Mouse (Mus musculus): ENCODE measurements around the gene Nell1. TPM values are rescaled to one million over a fixed set of nuclear protein-coding genes. Genes with fewer than 3 reads are reported as not detected.

The Nell1 gene
- polyA plus RNA-seq, 1 experiment from 2014 or later, result 30.2 TPM

DNA sequence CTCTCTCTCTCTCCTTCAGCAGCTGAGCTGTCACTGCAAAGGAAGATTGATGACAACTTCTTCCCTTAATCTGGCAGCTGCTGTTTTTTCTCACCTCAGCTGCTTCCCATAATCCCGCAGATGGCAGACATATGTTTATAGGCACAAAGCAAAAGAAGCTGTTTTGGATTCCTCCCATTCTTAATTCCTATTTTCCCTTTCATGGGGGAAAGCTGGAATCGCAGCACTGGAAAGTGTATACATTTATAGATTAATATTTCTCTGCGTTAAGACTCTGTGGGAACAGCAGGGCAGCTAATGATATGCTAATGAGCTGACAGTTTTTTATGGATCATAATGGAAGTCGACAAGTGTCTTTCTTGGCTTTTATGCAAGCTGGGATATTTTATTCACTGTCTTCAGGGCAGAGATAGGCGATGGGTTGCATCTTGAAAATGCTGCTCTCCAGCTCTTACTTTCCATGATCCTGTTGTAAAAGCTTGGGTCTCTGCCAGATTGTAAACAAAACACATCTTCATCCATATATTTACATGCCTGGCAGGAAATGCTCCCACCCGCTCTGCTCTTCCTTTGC, 236.1 kb downstream of the Nell1 start:
- H3K27me3 ChIP-seq (replicated peaks), result no peaks in the 10 kb centered on the region
- H3K9ac ChIP-seq, result no peak overlapping the region
- no peaks in the 10 kb centered on the region for H3K9me3 ChIP-seq
- no peaks in the 10 kb centered on the region for H3K36me3 ChIP-seq (replicated peaks)
- WGBS, result 24% methylated on average over 6 of the region's 6 CpGs
- ATAC-seq (replicated peaks), result peak; percentile 80
- H3K4me1 ChIP-seq, result peaks cover 13% of the 10 kb centered on the region
- H3K4me2 ChIP-seq, result 0 out of 2 replicates have a peak overlapping the region, but pooled peaks have one; percentile 18
- no peak overlapping the region for H3K4me3 ChIP-seq
- peak overlapping the region; percentile 24; the same call in 1 of the 2 replicates for H3K27ac ChIP-seq

DNA sequence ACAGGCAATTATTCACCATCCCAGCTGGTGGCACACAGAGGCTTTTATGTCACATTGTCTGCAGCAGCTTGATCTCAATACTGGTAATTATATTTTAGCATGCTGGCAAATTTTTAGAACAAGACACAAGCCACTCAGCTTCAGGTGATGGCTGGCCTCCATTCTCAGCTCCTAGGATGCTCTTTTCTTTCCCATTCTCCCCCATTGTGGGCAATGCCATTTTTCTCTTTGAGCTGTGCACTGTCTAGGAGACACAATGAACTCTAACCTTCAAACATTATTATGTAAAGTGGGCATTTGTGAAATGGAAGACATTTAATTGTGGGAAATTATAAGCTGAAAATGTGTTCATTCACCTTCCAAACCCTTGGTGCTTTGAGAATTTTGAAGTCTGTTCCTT, 247.2 kb downstream of the Nell1 start:
- 0 out of 2 replicates have a peak, but pooled peaks have one; percentile 63 for ATAC-seq (replicated peaks)
- Histone ChIP-seq H3K4me1 (no peaks in the 10 kb centered on the region), H3K27ac (no peak overlapping the region), H3K9ac (no peak overlapping the region), H3K9me3 (no peaks in the 10 kb centered on the region), H3K36me3 (replicated peaks) (no peaks in the 10 kb centered on the region), H3K4me2 (no peak overlapping the region), H3K4me3 (no peak overlapping the region), H3K27me3 (replicated peaks) (no peaks in the 10 kb centered on the region)

DNA sequence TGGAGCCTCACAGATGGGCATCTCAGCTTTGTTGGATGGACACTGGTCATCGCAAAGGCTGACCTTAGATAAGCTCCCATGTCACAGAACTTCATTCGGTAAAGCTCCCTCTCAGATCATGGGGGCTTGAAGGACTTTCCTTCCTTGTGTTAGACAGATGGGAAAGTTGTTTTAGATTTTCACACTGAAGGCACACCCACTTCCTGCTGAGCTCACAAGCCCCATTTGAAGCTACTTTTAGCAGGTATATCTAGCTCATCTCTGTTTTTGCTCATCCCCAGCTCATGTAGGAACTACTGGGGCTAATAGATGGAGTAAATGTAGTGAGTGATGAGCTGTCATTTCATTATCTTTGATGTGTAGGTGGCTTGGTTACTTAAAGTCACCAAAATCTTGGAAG, 252.0 kb downstream of the Nell1 start:
- 92% methylated on average over 2 of the region's 2 CpGs for WGBS
- no peak for ATAC-seq (replicated peaks)
- no peaks in the 10 kb centered on the region for H3K27me3 ChIP-seq (replicated peaks)

DNA sequence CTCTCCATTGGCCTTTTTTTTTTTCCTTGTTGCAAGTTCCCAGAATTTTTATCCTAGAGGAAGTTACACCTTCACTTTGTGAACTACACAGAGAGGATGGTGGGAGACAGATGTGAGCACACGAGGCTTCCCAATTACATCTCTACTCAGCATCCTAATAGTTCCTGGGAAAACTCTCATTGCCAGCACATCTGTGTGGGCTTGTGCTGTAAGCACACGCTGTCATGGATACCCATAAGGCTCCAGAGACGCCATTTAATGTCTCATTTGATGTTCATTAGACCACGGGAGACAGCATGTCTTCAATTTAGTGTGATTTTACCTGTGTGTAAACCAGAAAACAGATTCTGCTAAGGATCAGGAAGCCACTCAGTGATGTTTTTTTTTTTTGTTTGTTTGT, 253.6 kb downstream of the Nell1 start:
- no peak overlapping the region for H3K4me3 ChIP-seq
- no peaks in the 10 kb centered on the region for H3K4me1 ChIP-seq
- H3K36me3 ChIP-seq (replicated peaks), result no peaks in the 10 kb centered on the region
- 69% methylated on average over 4 of the region's 4 CpGs for WGBS
- no peak for ATAC-seq (replicated peaks)
- no peak overlapping the region for H3K4me2 ChIP-seq
- no peaks in the 10 kb centered on the region for H3K27me3 ChIP-seq (replicated peaks)
- H3K9me3 ChIP-seq, result no peaks in the 10 kb centered on the region
- H3K27ac ChIP-seq, result no peak overlapping the region
- no peak overlapping the region for H3K9ac ChIP-seq

More for the DNA sequence above, 252.0 kb downstream of the Nell1 start:
- no peak overlapping the region for H3K27ac ChIP-seq
- H3K4me2 ChIP-seq, result no peak overlapping the region
- H3K4me1 ChIP-seq, result no peaks in the 10 kb centered on the region
- H3K4me3 ChIP-seq, result no peak overlapping the region
- H3K9me3 ChIP-seq, result no peaks in the 10 kb centered on the region
- no peaks in the 10 kb centered on the region for H3K36me3 ChIP-seq (replicated peaks)
- H3K9ac ChIP-seq, result no peak overlapping the region

DNA sequence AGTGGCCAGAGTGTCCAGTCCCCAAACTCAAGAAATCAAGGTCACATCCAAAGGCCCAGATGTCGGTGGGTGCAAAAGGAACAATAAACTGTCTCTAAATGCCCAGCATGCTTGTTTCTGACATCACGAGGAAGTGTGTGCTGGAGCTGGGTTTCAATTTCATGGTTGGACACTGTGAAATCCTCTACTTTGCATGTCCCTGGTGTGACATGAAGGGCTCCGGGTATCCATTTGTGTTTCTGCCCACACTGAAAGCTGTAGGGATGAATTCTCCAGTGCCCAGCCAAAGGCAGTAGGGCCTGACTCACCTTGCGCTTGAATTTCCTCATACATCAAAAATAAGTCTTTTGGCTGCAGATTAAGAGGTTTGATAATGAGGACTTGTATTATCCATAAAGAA, 266.5 kb downstream of the Nell1 start:
- peak; percentile 56; the same call in 1 of the 2 replicates for ATAC-seq (replicated peaks)
- H3K4me2 ChIP-seq, result no peak overlapping the region
- H3K9me3 ChIP-seq, result no peaks in the 10 kb centered on the region
- H3K4me1 ChIP-seq, result peaks cover 5% of the 10 kb centered on the region; the same call in 1 of the 2 replicates
- H3K9ac ChIP-seq, result no peak overlapping the region
- H3K27ac ChIP-seq, result 0 out of 2 replicates have a peak overlapping the region, but pooled peaks have one; percentile 20
- no peaks in the 10 kb centered on the region for H3K36me3 ChIP-seq (replicated peaks)
- 50% methylated on average over 4 of the region's 4 CpGs for WGBS
- no peak overlapping the region for H3K4me3 ChIP-seq
- no peaks in the 10 kb centered on the region for H3K27me3 ChIP-seq (replicated peaks)

DNA sequence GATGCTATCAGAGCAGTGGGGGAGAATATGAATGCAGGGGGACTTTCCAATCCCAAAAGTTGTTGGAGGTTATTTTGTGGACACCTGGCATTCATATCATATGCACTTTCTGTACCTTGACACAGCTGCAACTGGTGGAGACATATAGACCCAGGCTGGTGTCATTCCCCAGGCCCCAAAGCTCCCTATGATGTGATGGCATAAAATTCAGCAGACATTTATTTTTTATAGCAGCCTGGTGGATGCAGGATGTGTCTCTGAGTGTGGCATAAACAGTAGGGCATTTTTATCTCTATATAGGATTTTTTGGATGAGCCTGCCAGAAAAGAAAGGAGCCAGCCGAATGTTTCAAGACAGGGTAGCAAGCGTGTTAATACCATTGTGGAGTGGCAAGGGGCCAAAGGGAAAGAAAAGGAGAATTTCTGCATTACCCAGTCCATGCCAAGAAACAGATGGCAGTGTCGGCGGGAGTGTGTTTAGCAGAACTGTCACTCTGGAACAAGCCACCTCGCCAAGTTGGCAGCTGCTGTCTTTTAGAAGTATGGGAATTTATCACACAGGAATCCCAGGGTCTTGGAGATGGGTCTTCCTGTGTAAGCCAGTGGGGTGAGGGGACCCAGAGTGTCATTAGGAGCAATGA, 267.1 kb downstream of the Nell1 start:
- Histone ChIP-seq H3K9me3 (no peaks in the 10 kb centered on the region), H3K4me1 (peaks cover 5% of the 10 kb centered on the region; the same call in 1 of the 2 replicates), H3K9ac (no peak overlapping the region), H3K27me3 (replicated peaks) (no peaks in the 10 kb centered on the region), H3K27ac (no peak overlapping the region), H3K4me3 (no peak overlapping the region), H3K4me2 (no peak overlapping the region), H3K36me3 (replicated peaks) (no peaks in the 10 kb centered on the region)
- WGBS, result 41% methylated on average over 5 of the region's 5 CpGs
- ATAC-seq (replicated peaks), result peak; percentile 85

DNA sequence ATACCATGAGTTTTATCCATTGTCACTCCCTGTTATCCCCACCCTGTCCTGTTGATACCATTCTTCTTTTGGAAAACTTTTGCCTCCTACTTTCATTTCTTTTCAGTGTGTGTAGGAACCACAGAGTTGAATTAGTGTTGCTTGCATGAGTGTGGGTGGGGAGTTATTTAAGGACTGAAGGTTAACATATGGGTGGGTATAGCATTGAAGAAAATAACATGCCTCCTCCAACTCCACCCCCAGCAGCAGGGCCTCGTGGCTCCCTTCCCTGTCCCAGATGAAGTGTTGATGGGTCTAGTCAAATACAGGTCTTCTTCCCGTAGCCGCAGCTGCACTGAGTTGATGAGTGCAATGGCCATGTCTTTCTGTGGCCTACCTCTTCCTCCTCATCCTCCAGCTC, 278.5 kb downstream of the Nell1 start:
- no peaks in the 10 kb centered on the region for H3K9me3 ChIP-seq
- WGBS, result 82% methylated on average over 3 of the region's 3 CpGs

DNA sequence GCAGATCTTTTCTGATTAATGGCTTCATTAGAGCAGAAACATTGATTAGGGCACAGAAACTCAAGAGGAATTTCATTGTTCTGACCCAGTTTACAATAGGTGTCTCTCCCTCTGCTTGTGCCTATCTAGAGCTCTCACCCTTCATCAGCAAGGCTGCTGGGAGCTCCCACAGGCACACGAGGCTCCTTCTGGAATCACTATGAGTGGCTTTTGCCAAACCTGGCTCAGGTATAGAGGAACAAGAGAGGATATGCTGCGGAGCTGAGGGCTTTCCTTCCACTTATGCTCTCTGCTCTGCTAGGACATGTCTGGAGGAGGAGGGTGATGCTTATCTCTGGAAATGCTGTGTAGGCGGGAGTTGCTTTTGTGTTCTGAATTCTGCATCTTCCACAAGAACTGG, 285.4 kb downstream of the Nell1 start:
- no peaks in the 10 kb centered on the region for H3K9me3 ChIP-seq
- no peak for ATAC-seq (replicated peaks)
- no peaks in the 10 kb centered on the region for H3K36me3 ChIP-seq (replicated peaks)
- H3K9ac ChIP-seq, result no peak overlapping the region
- H3K4me2 ChIP-seq, result no peak overlapping the region
- no peaks in the 10 kb centered on the region for H3K27me3 ChIP-seq (replicated peaks)
- no peak overlapping the region for H3K27ac ChIP-seq
- WGBS, result 79% methylated on average over 3 of the region's 3 CpGs
- no peaks in the 10 kb centered on the region for H3K4me1 ChIP-seq
- no peak overlapping the region for H3K4me3 ChIP-seq

More for the DNA sequence above, 278.5 kb downstream of the Nell1 start:
- no peaks in the 10 kb centered on the region for H3K4me1 ChIP-seq
- H3K4me2 ChIP-seq, result no peak overlapping the region
- H3K36me3 ChIP-seq (replicated peaks), result no peaks in the 10 kb centered on the region
- no peak overlapping the region for H3K4me3 ChIP-seq
- H3K9ac ChIP-seq, result no peak overlapping the region
- H3K27ac ChIP-seq, result no peak overlapping the region
- H3K27me3 ChIP-seq (replicated peaks), result no peaks in the 10 kb centered on the region
- no peak for ATAC-seq (replicated peaks)

DNA sequence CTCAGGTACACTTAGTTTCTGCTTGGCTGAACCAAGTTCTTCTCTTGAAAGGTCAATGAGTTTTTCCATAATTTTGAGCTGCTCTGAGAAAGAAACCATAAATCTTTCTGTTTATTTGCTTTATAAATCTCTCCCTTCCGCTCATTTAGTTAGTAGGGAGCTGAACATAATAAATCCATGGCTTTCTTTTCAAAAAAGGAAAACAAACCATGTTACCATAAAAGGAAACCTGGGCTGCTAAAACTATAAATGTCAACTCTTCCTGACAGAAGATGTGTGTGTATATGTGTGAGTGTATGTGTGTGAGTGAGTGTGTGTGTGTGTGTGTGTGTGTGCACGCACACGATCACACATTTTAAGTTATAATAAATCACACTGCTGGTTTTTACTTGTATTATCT, 320.8 kb downstream of the Nell1 start:
- 89% methylated on average over 3 of the region's 3 CpGs for WGBS

DNA sequence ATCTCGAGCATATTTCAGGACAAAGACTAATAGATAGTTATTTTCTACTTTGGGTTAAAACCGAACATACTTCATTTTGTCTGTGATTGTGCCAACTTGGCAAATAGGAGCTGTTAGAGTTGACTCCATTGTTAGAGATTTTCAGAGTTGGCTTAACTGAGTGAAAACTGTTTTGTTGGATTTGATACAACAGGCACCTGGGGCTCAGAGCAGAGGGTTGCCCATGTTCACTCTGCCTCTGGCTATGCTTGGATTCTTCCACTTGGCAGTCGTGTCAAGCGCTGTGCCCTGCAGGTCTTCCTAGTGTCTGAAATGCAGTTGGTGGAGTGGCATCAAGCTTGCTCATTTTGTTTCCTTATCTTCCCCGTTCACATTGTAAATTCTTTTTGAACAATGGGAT, 363.6 kb downstream of the Nell1 start:
- no peak for ATAC-seq (replicated peaks)
- H3K36me3 ChIP-seq (replicated peaks), result no peaks in the 10 kb centered on the region
- no peaks in the 10 kb centered on the region for H3K9me3 ChIP-seq
- no peak overlapping the region for H3K4me3 ChIP-seq
- H3K9ac ChIP-seq, result no peak overlapping the region
- 79% methylated on average over 5 of the region's 5 CpGs for WGBS
- no peaks in the 10 kb centered on the region for H3K27me3 ChIP-seq (replicated peaks)
- no peaks in the 10 kb centered on the region for H3K4me1 ChIP-seq
- H3K4me2 ChIP-seq, result no peak overlapping the region
- no peak overlapping the region for H3K27ac ChIP-seq

More for the DNA sequence above, 320.8 kb downstream of the Nell1 start:
- H3K4me1 ChIP-seq, result no peaks in the 10 kb centered on the region
- no peak overlapping the region for H3K27ac ChIP-seq
- no peaks in the 10 kb centered on the region for H3K27me3 ChIP-seq (replicated peaks)
- H3K4me3 ChIP-seq, result no peak overlapping the region
- no peaks in the 10 kb centered on the region for H3K9me3 ChIP-seq
- H3K36me3 ChIP-seq (replicated peaks), result no peaks in the 10 kb centered on the region
- H3K4me2 ChIP-seq, result no peak overlapping the region
- no peak overlapping the region for H3K9ac ChIP-seq
- ATAC-seq (replicated peaks), result no peak

DNA sequence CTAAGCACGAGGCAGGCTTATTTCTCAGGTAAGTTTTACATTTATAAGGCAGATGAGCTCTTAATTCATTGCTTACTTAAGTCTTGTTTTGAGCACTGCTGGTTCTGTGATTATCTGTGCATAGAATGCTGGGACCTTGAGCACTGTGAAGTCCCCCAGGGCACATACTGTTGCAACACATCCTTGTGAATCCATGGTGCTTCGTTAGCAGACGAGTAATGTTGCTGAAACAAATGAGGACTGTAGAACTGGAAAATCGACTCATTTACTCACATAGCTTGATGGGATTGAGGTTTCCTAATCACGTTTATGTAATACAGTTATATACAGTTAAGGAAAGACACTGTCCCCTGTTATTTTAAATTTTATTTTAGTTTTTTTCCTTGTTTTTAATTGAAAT, 364.1 kb downstream of the Nell1 start:
- no peak for ATAC-seq (replicated peaks)

DNA sequence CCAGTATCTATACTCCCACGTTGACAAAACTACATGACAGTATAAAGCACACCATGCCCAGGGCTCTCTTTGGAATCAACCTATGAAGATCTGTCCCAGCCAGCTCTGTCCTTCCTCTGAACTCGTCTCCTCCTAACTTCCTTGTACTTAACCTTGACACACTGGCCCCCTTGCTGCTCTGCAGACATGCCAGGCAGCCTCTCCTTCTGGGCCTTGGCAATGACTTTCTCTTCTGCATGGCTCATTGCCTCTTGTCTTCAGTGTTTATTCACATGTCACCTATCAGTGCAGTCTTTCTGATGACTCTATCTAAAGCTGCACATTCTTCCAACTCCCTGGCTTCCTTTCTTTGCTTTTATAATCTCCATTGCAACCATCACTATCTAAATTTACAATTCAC, 376.9 kb downstream of the Nell1 start:
- Histone ChIP-seq H3K36me3 (replicated peaks) (no peaks in the 10 kb centered on the region), H3K4me1 (no peaks in the 10 kb centered on the region), H3K4me2 (no peak overlapping the region), H3K4me3 (no peak overlapping the region), H3K27me3 (replicated peaks) (no peaks in the 10 kb centered on the region), H3K9me3 (no peaks in the 10 kb centered on the region), H3K9ac (no peak overlapping the region), H3K27ac (no peak overlapping the region)
- 51% methylated on average over 2 of the region's 2 CpGs for WGBS
- ATAC-seq (replicated peaks), result no peak

More for the DNA sequence above, 364.1 kb downstream of the Nell1 start:
- Histone ChIP-seq H3K9ac (no peak overlapping the region), H3K36me3 (replicated peaks) (no peaks in the 10 kb centered on the region), H3K27me3 (replicated peaks) (no peaks in the 10 kb centered on the region), H3K4me1 (no peaks in the 10 kb centered on the region), H3K4me3 (no peak overlapping the region), H3K9me3 (no peaks in the 10 kb centered on the region), H3K27ac (no peak overlapping the region), H3K4me2 (no peak overlapping the region)
- WGBS, result 73% methylated on average over 5 of the region's 5 CpGs

DNA sequence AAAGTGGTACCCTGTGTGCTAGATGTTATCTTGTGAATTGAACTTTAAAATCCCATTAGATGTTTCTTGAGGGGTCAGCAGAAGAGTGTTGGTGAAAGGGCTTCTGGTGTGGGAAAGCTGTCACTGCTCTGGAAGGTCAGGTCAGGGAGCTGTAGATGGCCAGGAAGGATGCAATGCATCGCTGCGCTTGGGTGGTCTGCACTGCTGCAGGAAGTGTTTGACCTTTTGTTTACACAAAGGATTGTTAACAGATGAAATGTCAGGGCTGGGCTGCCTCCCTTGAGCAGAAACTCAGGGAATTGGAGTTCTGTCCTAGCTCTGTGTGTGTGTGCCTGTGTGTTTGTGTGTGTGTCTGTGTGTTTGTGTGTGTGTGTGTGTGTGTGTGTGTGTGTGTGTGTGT, 382.5 kb downstream of the Nell1 start:
- Histone ChIP-seq H3K4me1 (no peaks in the 10 kb centered on the region), H3K4me2 (no peak overlapping the region)

More for the DNA sequence above, 382.5 kb downstream of the Nell1 start:
- 25% methylated on average over 2 of the region's 2 CpGs for WGBS
- no peaks in the 10 kb centered on the region for H3K9me3 ChIP-seq
- no peaks in the 10 kb centered on the region for H3K27me3 ChIP-seq (replicated peaks)
- no peak overlapping the region for H3K27ac ChIP-seq
- H3K4me3 ChIP-seq, result no peak overlapping the region
- H3K9ac ChIP-seq, result no peak overlapping the region
- no peak for ATAC-seq (replicated peaks)
- H3K36me3 ChIP-seq (replicated peaks), result no peaks in the 10 kb centered on the region

Data from midbrain, embryonic 15.5 days (tissue).